Mouse (Mus musculus) brain, adult 10 weeks (tissue): ENCODE data around the gene Card14. TPM values are rescaled to one million over a fixed set of nuclear protein-coding genes. Genes with fewer than 3 reads are reported as not detected.

ENCODE experiments used
- polyA plus RNA-seq: library from polyadenylated mRNA; stranded (reverse); fragments of 350-450 nt; fragmentation: Illumina TruSeq; extraction: RNeasy Lipid Tissue Mini Kit (QIAGEN cat#74804); gene quantifications from one replicate; pipeline ENCODE4 v1.2.3, GENCODE M21; 2015; ENCODE audit warnings: low read depth, low replicate concordance

Card14 gene
- polyA plus RNA-seq, result 0.13 TPM

DNA sequence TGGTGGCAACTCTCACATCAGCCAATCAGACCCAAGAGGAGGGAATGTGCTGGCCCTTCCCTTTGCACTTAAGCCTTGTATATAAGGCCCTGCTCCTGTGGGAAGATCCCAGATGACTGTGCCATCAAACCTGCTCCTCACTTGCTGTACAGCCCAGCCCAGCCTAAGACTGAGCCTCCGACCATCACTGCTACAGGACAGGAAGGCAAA is at the start of gene Card14:
Gene Card14, plus strand, starts transcription at position 111 of the 210 bp plus-strand sequence.

GRCm38 (mm10) chr11:119267768-119268556 is 39.6 kb upstream of the Card14 start, which contains the start of gene Gaa:
Gaa (plus strand) TSS chr11:119267887.

DNA sequence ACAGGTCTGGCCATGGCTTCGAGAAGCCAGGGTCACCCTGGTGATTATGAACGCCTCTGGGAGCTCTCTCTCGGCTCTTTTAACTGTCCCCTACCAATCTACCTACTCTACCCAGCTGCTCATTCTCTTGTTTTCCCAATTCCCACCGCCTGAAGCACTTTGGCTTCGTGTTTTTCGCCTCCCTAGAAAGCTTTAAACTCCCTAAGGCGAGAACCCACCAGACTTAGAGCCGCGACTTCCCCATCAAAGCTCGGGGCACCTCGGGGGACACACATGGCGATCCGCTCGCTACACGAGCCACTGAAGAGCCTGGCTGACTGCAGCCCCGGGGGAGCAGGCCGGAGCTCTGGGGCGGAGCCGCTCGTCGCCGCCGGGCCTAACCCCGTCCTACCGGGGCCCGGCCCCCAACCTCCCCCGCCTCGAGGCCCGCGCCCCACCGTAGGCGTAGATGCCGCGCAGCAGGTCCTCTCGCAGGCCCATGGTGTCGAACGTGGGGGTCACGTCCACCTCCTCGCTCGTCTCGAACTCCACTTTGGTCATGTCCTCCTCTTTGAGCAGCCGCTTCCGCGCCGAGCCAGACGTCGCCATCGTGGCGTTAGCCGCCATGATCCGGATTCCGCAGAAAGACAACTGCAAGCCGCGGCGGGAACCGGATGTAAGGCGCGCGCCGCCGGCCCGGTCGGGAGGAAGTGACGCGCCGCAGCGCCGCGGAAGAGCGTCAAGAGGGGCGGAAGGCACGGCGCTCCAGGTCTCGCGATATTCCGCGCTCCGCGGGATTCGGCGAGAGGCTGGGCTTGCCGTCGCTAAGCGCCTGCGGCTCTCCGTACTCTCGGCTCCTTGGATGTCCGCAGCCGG is 8.0 kb upstream of the Card14 start, which contains the start of gene Eif4a3:
Gene Eif4a3, minus strand, starts transcription at position 699 of the 855 bp plus-strand sequence.

DNA sequence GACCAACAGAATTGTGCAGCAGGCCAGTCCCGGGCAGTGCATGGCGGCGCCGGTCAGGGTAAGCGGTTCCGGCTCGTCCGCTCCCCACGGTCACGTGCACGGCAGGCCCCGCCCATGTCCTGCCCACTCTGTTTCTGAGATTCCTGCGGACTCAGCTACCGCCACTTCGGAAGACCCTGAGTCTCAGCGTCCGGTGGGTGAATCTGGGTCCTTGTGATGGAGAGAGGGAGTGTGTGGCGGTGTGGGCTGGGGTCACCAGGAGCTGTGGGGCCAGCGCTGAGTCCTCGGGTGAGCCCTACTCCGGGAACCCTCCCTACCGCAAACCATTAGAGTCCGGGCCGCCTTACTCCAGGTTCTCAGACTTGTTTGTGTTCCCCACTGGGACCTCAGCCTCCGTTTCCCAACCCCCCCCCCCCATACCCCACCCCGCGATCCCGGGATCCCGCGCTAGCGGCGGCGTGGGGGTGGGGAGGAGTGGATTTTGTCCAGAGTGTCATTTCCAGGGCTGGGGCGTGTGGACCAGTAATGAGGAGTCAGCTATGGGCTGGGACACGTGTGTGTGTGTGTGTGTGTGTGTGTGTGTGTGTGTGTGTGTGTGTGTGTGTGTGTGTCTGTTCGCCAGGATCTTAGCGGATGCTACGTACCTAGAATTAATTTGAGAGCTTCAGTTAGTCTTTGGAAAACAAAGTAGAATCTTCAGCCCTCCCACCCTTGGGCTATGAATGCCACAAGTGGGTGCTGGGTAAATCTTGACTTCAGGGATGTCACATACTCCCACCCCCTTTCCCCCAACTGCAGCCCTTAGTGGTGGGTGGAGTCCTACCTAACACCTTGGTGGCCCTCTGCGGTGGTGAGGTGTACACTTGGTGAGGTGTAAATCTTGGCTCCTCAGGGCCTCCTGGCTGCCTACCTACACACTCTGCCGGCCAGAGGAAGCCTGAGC is 48.1 kb downstream of the Card14 start, which contains the start of the genes Sgsh and Slc26a11:
Gene Sgsh, minus strand, starts transcription at position 94 of the 943 bp plus-strand sequence.
Gene Slc26a11, plus strand, starts transcription at position 115 of the 943 bp plus-strand sequence.

DNA sequence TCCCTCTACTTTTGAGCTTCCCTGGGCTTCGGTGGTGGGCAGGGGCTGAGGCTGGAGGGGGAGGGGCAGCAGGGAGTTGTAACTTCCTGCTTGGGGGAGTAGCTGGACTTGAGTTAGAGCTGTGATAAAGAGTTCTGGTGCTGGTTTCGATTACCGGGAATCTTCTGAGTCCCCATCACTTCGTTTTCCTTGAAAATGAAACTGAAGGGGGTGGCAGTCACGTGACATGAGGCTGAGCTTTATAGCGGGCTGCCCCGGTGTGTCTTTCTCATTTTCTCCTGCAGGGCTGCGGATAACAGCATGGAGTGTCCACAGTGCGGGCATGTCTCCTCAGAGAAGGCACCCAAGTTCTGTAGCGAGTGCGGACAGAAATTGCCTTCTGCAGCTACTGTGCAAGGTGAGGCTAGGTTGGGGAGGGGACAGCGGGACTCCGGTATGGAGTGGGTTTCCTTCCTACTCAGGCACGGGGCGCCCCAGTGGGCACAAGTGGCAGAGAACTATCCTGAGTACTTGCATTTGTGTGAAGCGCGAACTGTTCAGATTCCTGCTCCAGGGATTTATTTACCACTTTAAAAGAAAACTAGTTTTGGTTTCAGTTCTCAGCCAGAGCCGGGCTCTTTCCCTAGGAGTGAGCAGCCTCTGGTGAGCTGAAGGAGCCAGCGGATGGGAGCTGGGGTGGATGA is 85.4 kb downstream of the Card14 start, which contains the start of gene Rnf213:
Gene Rnf213, plus strand, starts transcription at position 301 of the 683 bp plus-strand sequence.

Other genes starting within 250 kb of the Card14 start
- 28.6 TPM for gene Cbx4, start 221.5 kb upstream of the Card14 start, polyA plus RNA-seq
- 21.5 TPM for gene Tbc1d16, start 79.3 kb upstream of the Card14 start, polyA plus RNA-seq
- 1.6 TPM for gene Ccdc40, start 79.2 kb upstream of the Card14 start, polyA plus RNA-seq
- 179 TPM for gene Gaa, start 39.9 kb upstream of the Card14 start, polyA plus RNA-seq
- gene Eif4a3, start 7.7 kb upstream of the Card14 start, polyA plus RNA-seq, result 86.1 TPM
- 3.9 TPM for gene Sgsh, start 47.8 kb downstream of the Card14 start, polyA plus RNA-seq
- 4.3 TPM for gene Slc26a11, start 47.8 kb downstream of the Card14 start, polyA plus RNA-seq
- 5.3 TPM for gene Rnf213, start 85.3 kb downstream of the Card14 start, polyA plus RNA-seq
- gene Endov, start 183.6 kb downstream of the Card14 start, polyA plus RNA-seq, result 18.7 TPM
- 156 TPM for gene Nptx1, start 240.0 kb downstream of the Card14 start, polyA plus RNA-seq